ENCODE assay signal across 8 mouse cellular contexts in genomic region chr11:85524841-85525500, GRCm38 (mm10).
DNase-seq lines count a peak whose midpoint lies in the region.

No protein-coding gene starts in this region.

- peak overlapping the region; percentile 69 for H3K27ac ChIP-seq in hindbrain, embryonic 10.5 days

- peak; percentile 19 to 21 for DNase-seq in cerebellum, postnatal 14 days
- DNase-seq in cerebellum, adult 11-12 months: no peak
- peak; percentile 46 for DNase-seq in gastrocnemius, adult 18-20 months (ENCODE audit: low spot score)
- DNase-seq in hindbrain, embryonic 10.5 days (ENCODE audit: low spot score): peak; percentile 20
- DNase-seq in left cerebral cortex, postnatal 10 days (ENCODE audit: extremely low spot score in 1 of 2, low spot score in 2 of 2): peak; percentile 18 to 70
- peak; percentile 62 for DNase-seq in lung, postnatal 14 days
- peak; percentile 46 for DNase-seq in right cerebral cortex, postnatal 4 days
- DNase-seq in cerebellum, adult 8-10 months: no peak

- intact Hi-C loops in left cerebral cortex, postnatal 10 days (cut with DNase I): loop anchor here (5.0 kb wide), 1 partner anchor 307 kb away; the partner anchor contains the start of gene Tbx2

- no peaks in the 10 kb centered on the region for H3K36me3 ChIP-seq in hindbrain, embryonic 10.5 days

- peak overlapping the region; percentile 45 for H3K4me3 ChIP-seq in hindbrain, embryonic 10.5 days

- no peaks in the 10 kb centered on the region for H3K9me3 ChIP-seq in hindbrain, embryonic 10.5 days

- H3K4me1 ChIP-seq in hindbrain, embryonic 10.5 days (replicated peaks): peaks cover 46% of the 10 kb centered on the region

- H3K27me3 ChIP-seq in hindbrain, embryonic 10.5 days (ENCODE audit: insufficient read depth, poor library complexity, severe bottlenecking): peaks cover 73% of the 10 kb centered on the region

- WGBS in hindbrain, embryonic 10.5 days: 12% methylated on average over 16 of the region's 16 CpGs

Comparison
In these comparisons a context has a peak if more than half of its experiments do, and no peak if none do; other contexts are left out.
1. DNase-seq: peak in cerebellum, postnatal 14 days (2 of 2), gastrocnemius, adult 18-20 months (single experiment), hindbrain, embryonic 10.5 days (single experiment), left cerebral cortex, postnatal 10 days (2 of 2), lung, postnatal 14 days (single experiment) and right cerebral cortex, postnatal 4 days (single experiment); none in cerebellum, adult 11-12 months (single experiment) and cerebellum, adult 8-10 months (single experiment).